Mouse (Mus musculus): ENCODE data around the gene Sptbn4. TPM values are rescaled to one million over a fixed set of nuclear protein-coding genes. Genes with fewer than 3 reads are reported as not detected.

The Sptbn4 gene
- polyA plus RNA-seq, 1 experiment from 2014 or later = 0.45 TPM

GRCm38 (mm10) chr7:27356248-27356647 is 91.2 kb downstream of the Sptbn4 start:
- H3K27ac ChIP-seq = peak overlapping the region; percentile 92
- no peaks in the 10 kb centered on the region for H3K27me3 ChIP-seq (replicated peaks)
- H3K36me3 ChIP-seq = peaks cover 4% of the 10 kb centered on the region; the same call in 1 of the 2 replicates
- H3K4me1 ChIP-seq = peaks cover 29% of the 10 kb centered on the region
- peak; percentile 4; the same call in 1 of the 2 replicates for ATAC-seq (ENCODE audit: insufficient read depth, low FRiP score, low read depth)
- H3K9ac ChIP-seq = no peak overlapping the region
- no peaks in the 10 kb centered on the region for H3K9me3 ChIP-seq
- H3K4me2 ChIP-seq = peak overlapping the region; percentile 78
- H3K4me3 ChIP-seq (replicated peaks) = peak overlapping the region; percentile 65
- WGBS = 2% methylated on average over 16 of the region's 16 CpGs

GRCm38 (mm10) chr7:27355745-27356240 is 91.7 kb downstream of the Sptbn4 start, which contains the start of gene Shkbp1:
Shkbp1 (minus strand) TSS chr7:27356019.
- H3K27me3 ChIP-seq (replicated peaks) = no peaks in the 10 kb centered on the region
- peak; percentile 91 for ATAC-seq (ENCODE audit: insufficient read depth, low FRiP score, low read depth)
- H3K9ac ChIP-seq = peak within 1 kb of the TSS; percentile 53
- H3K4me3 ChIP-seq (replicated peaks) = peak within 1 kb of the TSS; percentile 65
- under 1% methylated on average over 34 of the region's 34 CpGs for WGBS
- no peaks in the 10 kb centered on the region for H3K9me3 ChIP-seq
- H3K27ac ChIP-seq = peak within 1 kb of the TSS; percentile 92
- H3K4me1 ChIP-seq = peaks cover 26% of the 10 kb centered on the region
- H3K36me3 ChIP-seq = peaks cover 4% of the 10 kb centered on the region; the same call in 1 of the 2 replicates
- peak within 1 kb of the TSS; percentile 78 for H3K4me2 ChIP-seq

- H3K36me3 ChIP-seq = peaks cover 7% of the 10 kb centered on the region
- H3K4me1 ChIP-seq = peaks cover 26% of the 10 kb centered on the region
- H3K27ac ChIP-seq = peak overlapping the region; percentile 58; the same call in 1 of the 2 replicates
- no peaks in the 10 kb centered on the region for H3K27me3 ChIP-seq (replicated peaks)
- no peaks in the 10 kb centered on the region for H3K9me3 ChIP-seq
- peak overlapping the region; percentile 53 for H3K9ac ChIP-seq
- no peak for ATAC-seq (ENCODE audit: insufficient read depth, low FRiP score, low read depth)
- peak overlapping the region; percentile 65 for H3K4me3 ChIP-seq (replicated peaks)
- 5% methylated on average over 14 of the region's 14 CpGs for WGBS
- peak overlapping the region; percentile 78 for H3K4me2 ChIP-seq
Measured at GRCm38 (mm10) chr7:27355261-27355660, 92.2 kb downstream of the Sptbn4 start.

GRCm38 (mm10) chr7:27354783-27355182 is 92.7 kb downstream of the Sptbn4 start:
- H3K36me3 ChIP-seq = peaks cover 8% of the 10 kb centered on the region
- no peaks in the 10 kb centered on the region for H3K27me3 ChIP-seq (replicated peaks)
- H3K27ac ChIP-seq = no peak overlapping the region
- no peak for ATAC-seq (ENCODE audit: insufficient read depth, low FRiP score, low read depth)
- H3K4me3 ChIP-seq (replicated peaks) = peak overlapping the region; percentile 65; the same call in 1 of the 2 replicates
- H3K4me1 ChIP-seq = peaks cover 26% of the 10 kb centered on the region
- WGBS = 45% methylated on average over 4 of the region's 4 CpGs
- peak overlapping the region; percentile 53; the same call in 1 of the 2 replicates for H3K9ac ChIP-seq
- peak overlapping the region; percentile 78 for H3K4me2 ChIP-seq
- no peaks in the 10 kb centered on the region for H3K9me3 ChIP-seq

GRCm38 (mm10) chr7:27354144-27354543 is 93.3 kb downstream of the Sptbn4 start:
- no peak overlapping the region for H3K27ac ChIP-seq
- no peak overlapping the region for H3K4me3 ChIP-seq (replicated peaks)
- peaks cover 8% of the 10 kb centered on the region for H3K36me3 ChIP-seq
- H3K4me2 ChIP-seq = peak overlapping the region; percentile 78
- 38% methylated on average over 6 of the region's 6 CpGs for WGBS
- no peaks in the 10 kb centered on the region for H3K9me3 ChIP-seq
- H3K9ac ChIP-seq = no peak overlapping the region
- ATAC-seq (ENCODE audit: insufficient read depth, low FRiP score, low read depth) = peak; percentile 23; the same call in 1 of the 2 replicates
- no peaks in the 10 kb centered on the region for H3K27me3 ChIP-seq (replicated peaks)
- peaks cover 26% of the 10 kb centered on the region for H3K4me1 ChIP-seq

- Histone ChIP-seq H3K4me2 (no peak overlapping the region), H3K9me3 (no peaks in the 10 kb centered on the region), H3K27ac (no peak overlapping the region), H3K9ac (no peak overlapping the region), H3K27me3 (replicated peaks) (no peaks in the 10 kb centered on the region), H3K4me1 (no peaks in the 10 kb centered on the region), H3K4me3 (replicated peaks) (no peak overlapping the region), H3K36me3 (peaks cover 28% of the 10 kb centered on the region; the same call in 1 of the 2 replicates)
- ATAC-seq (ENCODE audit: insufficient read depth, low FRiP score, low read depth) = no peak; the same call in 1 of the 2 replicates
- 27% methylated on average over 6 of the region's 6 CpGs for WGBS
Measured at GRCm38 (mm10) chr7:27345444-27345843, 102.0 kb downstream of the Sptbn4 start.

- peaks cover 15% of the 10 kb centered on the region; the same call in 1 of the 2 replicates for H3K36me3 ChIP-seq
- no peaks in the 10 kb centered on the region for H3K9me3 ChIP-seq
- H3K4me3 ChIP-seq (replicated peaks) = no peak overlapping the region
- no peak for ATAC-seq (ENCODE audit: insufficient read depth, low FRiP score, low read depth)
- H3K4me1 ChIP-seq = peaks cover 4% of the 10 kb centered on the region; the same call in 1 of the 2 replicates
- no peak overlapping the region for H3K9ac ChIP-seq
- no peak overlapping the region for H3K27ac ChIP-seq
- H3K4me2 ChIP-seq = no peak overlapping the region
- 0 out of 2 replicates have a peak, but pooled peaks cover 9% of the 10 kb centered on the region for H3K27me3 ChIP-seq (replicated peaks)
- 44% methylated on average over 4 of the region's 4 CpGs for WGBS
Measured at GRCm38 (mm10) chr7:27342595-27342994, 104.9 kb downstream of the Sptbn4 start.

GRCm38 (mm10) chr7:27339519-27339918 is 108.0 kb downstream of the Sptbn4 start:
- H3K9ac ChIP-seq = no peak overlapping the region
- 33% methylated on average over 7 of the region's 7 CpGs for whole genome bisulfite sequencing
- H3K27ac ChIP-seq = no peak overlapping the region
- H3K4me2 ChIP-seq = no peak overlapping the region
- no peak for ATAC-seq (ENCODE audit: insufficient read depth, low FRiP score, low read depth)
- no peak overlapping the region for H3K4me3 ChIP-seq (replicated peaks)
- H3K9me3 ChIP-seq = no peaks in the 10 kb centered on the region
- 0 out of 2 replicates have a peak, but pooled peaks cover 5% of the 10 kb centered on the region for H3K36me3 ChIP-seq
- H3K4me1 ChIP-seq = peaks cover 27% of the 10 kb centered on the region
- H3K27me3 ChIP-seq (replicated peaks) = peaks cover 25% of the 10 kb centered on the region

GRCm38 (mm10) chr7:27339114-27339513 is 108.4 kb downstream of the Sptbn4 start:
- Histone ChIP-seq H3K36me3 (0 out of 2 replicates have a peak, but pooled peaks cover 5% of the 10 kb centered on the region), H3K4me2 (no peak overlapping the region), H3K27me3 (replicated peaks) (peaks cover 28% of the 10 kb centered on the region), H3K4me3 (replicated peaks) (no peak overlapping the region), H3K4me1 (peaks cover 31% of the 10 kb centered on the region), H3K27ac (no peak overlapping the region), H3K9ac (no peak overlapping the region), H3K9me3 (no peaks in the 10 kb centered on the region)
- WGBS = 70% methylated on average over 4 of the region's 4 CpGs
- no peak for ATAC-seq (ENCODE audit: insufficient read depth, low FRiP score, low read depth)

GRCm38 (mm10) chr7:27337175-27337853 is 110.2 kb downstream of the Sptbn4 start, which contains the start of gene Ltbp4:
Ltbp4 (minus strand) TSS chr7:27337692.
- H3K9me3 ChIP-seq = no peaks in the 10 kb centered on the region
- H3K9ac ChIP-seq = peak within 1 kb of the TSS; percentile 22; the same call in 1 of the 2 replicates
- peak within 1 kb of the TSS; percentile 88 for H3K4me2 ChIP-seq
- peaks cover 43% of the 10 kb centered on the region for H3K4me1 ChIP-seq
- 2% methylated on average over 36 of the region's 36 CpGs for WGBS
- H3K4me3 ChIP-seq (replicated peaks) = peak within 1 kb of the TSS; percentile 45
- peaks cover 36% of the 10 kb centered on the region for H3K27me3 ChIP-seq (replicated peaks)
- peak within 1 kb of the TSS; percentile 48; the same call in 1 of the 2 replicates for H3K27ac ChIP-seq
- ATAC-seq (ENCODE audit: insufficient read depth, low FRiP score, low read depth) = peak; percentile 49; the same call in 1 of the 2 replicates
- 0 out of 2 replicates have a peak, but pooled peaks cover 4% of the 10 kb centered on the region for H3K36me3 ChIP-seq

- Histone ChIP-seq H3K36me3 (no peaks in the 10 kb centered on the region), H3K4me1 (peaks cover 49% of the 10 kb centered on the region), H3K4me3 (replicated peaks) (peak overlapping the region; percentile 45), H3K27me3 (replicated peaks) (peaks cover 38% of the 10 kb centered on the region), H3K9me3 (no peaks in the 10 kb centered on the region), H3K27ac (peak overlapping the region; percentile 95), H3K9ac (no peak overlapping the region), H3K4me2 (peak overlapping the region; percentile 88)
- ATAC-seq (ENCODE audit: insufficient read depth, low FRiP score, low read depth) = peak; percentile 59
- under 1% methylated on average over 47 of the region's 47 CpGs for WGBS
Measured at GRCm38 (mm10) chr7:27335928-27336823, 111.3 kb downstream of the Sptbn4 start.
